32 mouse cellular contexts compared by ENCODE assay signal in genomic region chr13:49507176-49507575, GRCm38 (mm10). TPM values are rescaled to one million over a fixed set of nuclear protein-coding genes. Genes with fewer than 3 reads are reported as not detected.
A peak's percentile ranks its signal among the peaks of the same experiment; 100 is the strongest.
DNase-seq lines count a peak whose midpoint lies in the region; ATAC-seq and TF ChIP-seq lines count a peak whose summit lies in the region.
"Had no signal": no experiment of that assay in that cellular context is flagged by ENCODE, and none has a peak within 500 bp of the region (broad histone marks: within the 10 kb centered on the region; RNA-seq: fewer than 3 reads in every experiment).

No protein-coding gene starts in this region.

- TF ChIP-seq POLR2A in lung, adult 2 months (IDR thresholded peaks at IDR 0.05; ENCODE audit: borderline replicate concordance, extremely low read depth, low read depth, low read length): no peak

- no peak for TF ChIP-seq CTCF in gastrocnemius, adult 2 months (IDR thresholded peaks at IDR 0.05)
- no peak for TF ChIP-seq CTCF in lung, embryonic 14.5 days (IDR thresholded peaks at IDR 0.05; ENCODE audit: low read depth)
- no peak for TF ChIP-seq CTCF in lung, adult 2 months (IDR thresholded peaks at IDR 0.05; ENCODE audit: insufficient read depth, low read length)

- intact Hi-C loops in gastrocnemius, adult 2 months (cut with DNase I): no loop called here

- H3K9ac ChIP-seq in lung, embryonic 14.5 days: no peak overlapping the region
- no peak overlapping the region for H3K9ac ChIP-seq in midbrain, embryonic 11.5 days (ENCODE audit: low read length)
- H3K9ac ChIP-seq: embryonic facial prominence, embryonic 12.5 days; forebrain, embryonic 12.5 days; heart, embryonic 15.5 days; kidney, embryonic 15.5 days; limb, embryonic 15.5 days; neural tube, embryonic 13.5 days had no signal

- H3K4me2 ChIP-seq in lung, embryonic 14.5 days: no peak overlapping the region
- H3K4me2 ChIP-seq in midbrain, embryonic 11.5 days: no peak overlapping the region
- H3K4me2 ChIP-seq: embryonic facial prominence, embryonic 12.5 days; forebrain, embryonic 12.5 days; heart, embryonic 15.5 days; kidney, embryonic 15.5 days; limb, embryonic 15.5 days; neural tube, embryonic 13.5 days had no signal

- no peaks in the 10 kb centered on the region for H3K36me3 ChIP-seq in heart, embryonic 10.5 days
- no peaks in the 10 kb centered on the region for H3K36me3 ChIP-seq in lung, embryonic 14.5 days (ENCODE audit: insufficient read depth)
- H3K36me3 ChIP-seq in midbrain, embryonic 11.5 days (ENCODE audit: control insufficient read depth, insufficient read depth, low read length): no peaks in the 10 kb centered on the region
- H3K36me3 ChIP-seq: embryonic facial prominence, embryonic 12.5 days; forebrain, embryonic 12.5 days; heart, embryonic 15.5 days; kidney, embryonic 15.5 days; limb, embryonic 15.5 days; neural tube, embryonic 13.5 days had no signal

- peak overlapping the region; percentile 92 for H3K27ac ChIP-seq in gastrocnemius, adult 2 months
- H3K27ac ChIP-seq in heart, embryonic 10.5 days: no peak overlapping the region
- 0 out of 2 replicates have a peak overlapping the region, but pooled peaks have one; percentile 6 for H3K27ac ChIP-seq in lung, embryonic 14.5 days (ENCODE audit: low read depth)
- no peak overlapping the region for H3K27ac ChIP-seq in midbrain, embryonic 11.5 days (ENCODE audit: low read depth, low read length)
- H3K27ac ChIP-seq: embryonic facial prominence, embryonic 12.5 days; forebrain, embryonic 12.5 days; heart, embryonic 15.5 days; hindbrain, postnatal 0 days; kidney, embryonic 15.5 days; limb, embryonic 15.5 days; macrophage; neural tube, embryonic 13.5 days had no signal

- no peaks in the 10 kb centered on the region for H3K27me3 ChIP-seq in heart, embryonic 10.5 days (ENCODE audit: insufficient read depth, poor library complexity, severe bottlenecking)
- no peaks in the 10 kb centered on the region for H3K27me3 ChIP-seq in lung, embryonic 14.5 days (ENCODE audit: insufficient read depth, low read length)
- no peaks in the 10 kb centered on the region for H3K27me3 ChIP-seq in midbrain, embryonic 11.5 days (ENCODE audit: control insufficient read depth, insufficient read depth, low read length)
- H3K27me3 ChIP-seq: embryonic facial prominence, embryonic 12.5 days; forebrain, embryonic 12.5 days; heart, embryonic 15.5 days; kidney, embryonic 15.5 days; limb, embryonic 15.5 days; neural tube, embryonic 13.5 days had no signal

- peak; percentile 34 for DNase-seq in gastrocnemius, adult 2 months
- no peak for DNase-seq in gastrocnemius, adult 8-10 months (ENCODE audit: low spot score in 2 of 2)
- DNase-seq in heart, adult 9 months (ENCODE audit: low spot score in 2 of 2): peak; percentile 40 to 71
- no peak for DNase-seq in heart, embryonic 10.5 days (ENCODE audit: low spot score)
- DNase-seq in lung, embryonic 14.5 days: no peak
- no peak for DNase-seq in lung, adult 2 months
- peak; percentile 47 for DNase-seq in skeletal muscle tissue, adult 2 months (ENCODE audit: low read depth, low spot score)
- DNase-seq in midbrain, embryonic 11.5 days (ENCODE audit: low spot score, missing footprints): no peak
- DNase-seq: adrenal gland, postnatal 25 days; cerebellum, adult 18-20 months; cerebellum, postnatal 14 days; gastrocnemius, postnatal 10 days; kidney, postnatal 36 days; layer of hippocampus, adult 9-11 months; left cerebral cortex, postnatal 4 days; right cerebral cortex, adult 18-20 months; thymus, adult 18-20 months; thymus, postnatal 4 days had no signal

- no peaks in the 10 kb centered on the region for H3K4me1 ChIP-seq in heart, embryonic 10.5 days
- no peaks in the 10 kb centered on the region for H3K4me1 ChIP-seq in lung, embryonic 14.5 days (ENCODE audit: insufficient read depth)
- no peaks in the 10 kb centered on the region; the same call in none of the 2 replicates for H3K4me1 ChIP-seq in lung, adult 2 months (ENCODE audit: control insufficient read depth, insufficient read depth, low read length)
- H3K4me1 ChIP-seq in midbrain, embryonic 11.5 days (ENCODE audit: control insufficient read depth, insufficient read depth, low read length): peaks cover 4% of the 10 kb centered on the region
- H3K4me1 ChIP-seq: limb, embryonic 15.5 days; neural tube, embryonic 13.5 days had no signal

- 54% methylated on average over 3 of the region's 3 CpGs for WGBS in heart, embryonic 10.5 days
- 44% methylated on average over 3 of the region's 3 CpGs for WGBS in lung, embryonic 14.5 days
- 38% methylated on average over 3 of the region's 3 CpGs for WGBS in lung, adult 2 months
- 81% methylated on average over 3 of the region's 3 CpGs for WGBS in midbrain, embryonic 11.5 days

- no peak for ATAC-seq in lung, embryonic 14.5 days (ENCODE audit: insufficient read depth)
- no peak for ATAC-seq in midbrain, embryonic 11.5 days (ENCODE audit: low FRiP score)
- ATAC-seq: CD4-positive, CD25-positive, alpha-beta regulatory T cell, adult 4 months; hindbrain, postnatal 0 days; intestine, embryonic 16.5 days; midbrain, embryonic 16.5 days had no signal

- H3K9me3 ChIP-seq in heart, embryonic 10.5 days: no peaks in the 10 kb centered on the region
- no peaks in the 10 kb centered on the region for H3K9me3 ChIP-seq in lung, embryonic 14.5 days (ENCODE audit: low read depth, low read length)
- H3K9me3 ChIP-seq in midbrain, embryonic 11.5 days (ENCODE audit: control insufficient read depth, low read length): no peaks in the 10 kb centered on the region
- H3K9me3 ChIP-seq: embryonic facial prominence, embryonic 12.5 days; forebrain, embryonic 12.5 days; heart, embryonic 15.5 days; kidney, embryonic 15.5 days; limb, embryonic 15.5 days; neural tube, embryonic 13.5 days had no signal

- peak overlapping the region; percentile 65 for H3K4me3 ChIP-seq in gastrocnemius, adult 2 months
- H3K4me3 ChIP-seq in heart, embryonic 10.5 days: no peak overlapping the region
- H3K4me3 ChIP-seq in lung, embryonic 14.5 days (ENCODE audit: low read depth, low read length): no peak overlapping the region
- no peak overlapping the region for H3K4me3 ChIP-seq in lung, adult 2 months (replicated peaks; ENCODE audit: extremely low read depth, low read depth, low read length)
- H3K4me3 ChIP-seq in midbrain, embryonic 11.5 days (ENCODE audit: low read depth, low read length): no peak overlapping the region
- H3K4me3 ChIP-seq: embryonic facial prominence, embryonic 12.5 days; erythroblast, embryonic 14.5 days; forebrain, embryonic 12.5 days; heart, embryonic 15.5 days; kidney, embryonic 15.5 days; limb, embryonic 15.5 days; myocyte; neural tube, embryonic 13.5 days had no signal

RNA-seq across cellular contexts. Expression of gene Ecm2, which starts 2.6 kb away (rescaled TPM):
- 10 to 100 TPM in 1 of 2 experiments, 1 to 10 TPM in 1; 8.0 to 15.0 TPM for total RNA-seq in gastrocnemius, adult 2 months (2021)
- 1 to 10 TPM; 3.7 to 7.9 (median 5.6) TPM for total RNA-seq in gastrocnemius, adult 8-10 months (2022)
- 0.63 and 0.84 TPM in 2 replicates for polyA plus RNA-seq in heart, embryonic 10.5 days (2016; fragmentation: Nextera tagmentation; extraction: Ambion mirVana)
- 0.66 and 0.74 TPM in 2 replicates for polyA plus RNA-seq in lung, embryonic 14.5 days (2014; fragmentation: Nextera tagmentation; extraction: Ambion mirVana)
- polyA plus RNA-seq in lung, adult 2 months (2012; rRNA removed): 3.1 and 7.5 TPM in 2 replicates
- polyA plus RNA-seq in midbrain, embryonic 11.5 days (2014; fragmentation: Nextera tagmentation; extraction: Ambion mirVana): 0.55 and 1.2 TPM in 2 replicates
- polyA plus RNA-seq: erythroblast, embryonic 14.5 days; macrophage had no signal

RNA-seq across cellular contexts. Expression of gene Tes3-ps, which starts 14.1 kb away (rescaled TPM):
- total RNA-seq in gastrocnemius, adult 2 months (2021): 1 to 10 TPM; 1.7 to 2.4 TPM
- 1 to 10 TPM; 1.3 to 2.0 (median 1.7) TPM for total RNA-seq in gastrocnemius, adult 8-10 months (2022)
- polyA plus RNA-seq in heart, embryonic 10.5 days (2016; fragmentation: Nextera tagmentation; extraction: Ambion mirVana): 0.68 and 0.90 TPM in 2 replicates
- 1.3 and 1.4 TPM in 2 replicates for polyA plus RNA-seq in lung, embryonic 14.5 days (2014; fragmentation: Nextera tagmentation; extraction: Ambion mirVana)
- not detected in 2 replicates for polyA plus RNA-seq in lung, adult 2 months (2012; rRNA removed)
- polyA plus RNA-seq in midbrain, embryonic 11.5 days (2014; fragmentation: Nextera tagmentation; extraction: Ambion mirVana): 0.61 and 0.62 TPM in 2 replicates
- polyA plus RNA-seq: small intestine, adult 2 months had no signal

RNA-seq across cellular contexts. Expression of gene Aspn, which starts 37.1 kb away (rescaled TPM):
- 10 to 100 TPM; 13.0 to 19.6 TPM for total RNA-seq in gastrocnemius, adult 2 months (2021)
- 10 to 100 TPM in 2 of 4 experiments, 1 to 10 TPM in 2; 6.7 to 15.4 (median 9.9) TPM for total RNA-seq in gastrocnemius, adult 8-10 months (2022)
- polyA plus RNA-seq in heart, embryonic 10.5 days (2016; fragmentation: Nextera tagmentation; extraction: Ambion mirVana): 0.21 TPM in 2 replicates
- 12.8 and 15.0 TPM in 2 replicates for polyA plus RNA-seq in lung, embryonic 14.5 days (2014; fragmentation: Nextera tagmentation; extraction: Ambion mirVana)
- polyA plus RNA-seq in lung, adult 2 months (2012; rRNA removed): 0.98 and 4.0 TPM in 2 replicates
- polyA plus RNA-seq in midbrain, embryonic 11.5 days (2014; fragmentation: Nextera tagmentation; extraction: Ambion mirVana): 0.05 and 0.66 TPM in 2 replicates
- polyA plus RNA-seq: CD4-positive, CD25-positive, alpha-beta regulatory T cell, adult 4 months; erythroblast, embryonic 14.5 days; macrophage had no signal

Comparison
In these comparisons a context has a peak if more than half of its experiments do, and no peak if none do; other contexts are left out.
1. DNase-seq: peak in gastrocnemius, adult 2 months (single experiment), heart, adult 9 months (2 of 2) and skeletal muscle tissue, adult 2 months (single experiment); none in gastrocnemius, adult 8-10 months (0 of 2), heart, embryonic 10.5 days (single experiment), lung, embryonic 14.5 days (single experiment), lung, adult 2 months (single experiment) and midbrain, embryonic 11.5 days (single experiment).
2. H3K27ac ChIP-seq: peak in gastrocnemius, adult 2 months (single experiment) and lung, embryonic 14.5 days (single experiment); none in heart, embryonic 10.5 days (single experiment) and midbrain, embryonic 11.5 days (single experiment).